Mouse (Mus musculus) liver, adult 2 months (tissue): ENCODE measurements around the gene Larp4b. TPM values are rescaled to one million over a fixed set of nuclear protein-coding genes. Genes with fewer than 3 reads are reported as not detected.
A peak's percentile ranks its signal among the peaks of the same experiment; 100 is the strongest.

Experiments
- DNase-seq: peaks from one replicate; pipeline ENCODE4 v3.0.0-alpha.2; 2011; ENCODE audit warnings: low read depth, low spot score; ENCODE audit errors: extremely low read depth
- H3K27ac ChIP-seq: fragments of 200-500 bp; replicated peaks from 2 replicates; pipeline ENCODE4 v1.5.1; 2012; ENCODE audit warnings: low read depth, mild to moderate bottlenecking, control low read depth, inconsistent platforms, low read length; ENCODE audit not compliant: insufficient read depth
- H3K27me3 ChIP-seq: fragments of 200-500 bp; 2 replicates; pipeline ENCODE4 v1.6.1; 2012; ENCODE audit warnings: mild to moderate bottlenecking, moderate library complexity, low read length, inconsistent platforms; ENCODE audit not compliant: control insufficient read depth, insufficient read depth
- H3K36me3 ChIP-seq: fragments of 200-500 bp; 2 replicates; pipeline ENCODE4 v1.6.1; 2012; ENCODE audit warnings: low read length, inconsistent platforms; ENCODE audit not compliant: control insufficient read depth, insufficient read depth
- H3K4me1 ChIP-seq: fragments of 200-500 bp; 2 replicates; pipeline ENCODE4 v1.6.1; 2011; ENCODE audit warnings: low read length; ENCODE audit not compliant: control insufficient read depth, insufficient read depth
- H3K4me3 ChIP-seq: fragments of 200-500 bp; 2 replicates; pipeline ENCODE4 v1.5.1; 2011; ENCODE audit warnings: low read depth, mild to moderate bottlenecking, control low read depth, low read length, moderate library complexity; ENCODE audit not compliant: insufficient read depth
- H3K79me2 ChIP-seq: fragments of 200-500 bp; 2 replicates; pipeline ENCODE4 v1.6.1; 2012; ENCODE audit warnings: inconsistent platforms, mild to moderate bottlenecking, low read length, moderate library complexity; ENCODE audit not compliant: control insufficient read depth, insufficient read depth
- H3K9ac ChIP-seq: fragments of 200-500 bp; 2 replicates; pipeline ENCODE4 v1.6.1; 2012; ENCODE audit warnings: low read depth, mild to moderate bottlenecking, control low read depth, inconsistent platforms, low read length
- CTCF ChIP-seq: fragments of 200-500 bp; IDR thresholded peaks from 2 replicates; pipeline ENCODE4 v1.5.1; 2011; ENCODE audit warnings: low read depth, low read length, control low read depth
- POLR2A ChIP-seq: fragments of 200-500 bp; IDR thresholded peaks from 2 replicates; pipeline ENCODE4 v1.6.1; 2011; ENCODE audit warnings: low read length, control low read depth; ENCODE audit not compliant: insufficient read depth; ENCODE audit errors: extremely low read depth
- WGBS: fragments of 180-500 bp; shearing (Covaris S2); methylation state at CpG from one replicate; pipeline ENCODE4 v1.1.7; 2018; 5-methylcytosine and 5-hydroxymethylcytosine counted together
- polyA plus RNA-seq: library from polyadenylated mRNA; depleted of rRNA; stranded (reverse); fragments of >200 nt; gene quantifications from 2 replicates; pipeline ENCODE4 v1.2.3, GENCODE M21; 2012
- total RNA-seq: library from RNA; depleted of rRNA; stranded (reverse); fragments of >200 nt; gene quantifications from 2 replicates; pipeline ENCODE4 v1.2.3, GENCODE M21; 2014

Larp4b gene
- total and polyA plus RNA-seq, 2 experiments: 20.4 to 34.2 TPM

- WGBS: 64% methylated on average over 22 of the region's 22 CpGs
- TF ChIP-seq CTCF (no peak), POLR2A (no peak)
Measured at GRCm38 (mm10) chr13:9187566-9188530, 94.2 kb downstream of the Larp4b start.

GRCm38 (mm10) chr13:9189481-9189880 is 95.8 kb downstream of the Larp4b start:
- no peaks in the 10 kb centered on the region; the same call in 1 of the 2 replicates for H3K4me1 ChIP-seq
- no peaks in the 10 kb centered on the region for H3K36me3 ChIP-seq
- no peak for DNase-seq
- H3K27me3 ChIP-seq: no peaks in the 10 kb centered on the region
- no peak overlapping the region for H3K4me3 ChIP-seq
- 72% methylated on average over 5 of the region's 5 CpGs for WGBS
- H3K27ac ChIP-seq: no peak overlapping the region
- no peak for TF ChIP-seq POLR2A
- TF ChIP-seq CTCF: no peak
- H3K9ac ChIP-seq: no peak overlapping the region
- no peaks in the 10 kb centered on the region for H3K79me2 ChIP-seq

More at GRCm38 (mm10) chr13:9187566-9188530, 94.2 kb downstream of the Larp4b start:
- Histone ChIP-seq H3K27me3 (no peaks in the 10 kb centered on the region), H3K4me3 (no peak overlapping the region), H3K4me1 (no peaks in the 10 kb centered on the region; the same call in 1 of the 2 replicates), H3K27ac (no peak overlapping the region), H3K79me2 (no peaks in the 10 kb centered on the region), H3K9ac (no peak overlapping the region), H3K36me3 (no peaks in the 10 kb centered on the region)
- no peak for DNase-seq

- DNase-seq: no peak
- 57% methylated on average over 15 of the region's 15 CpGs for WGBS
- TF ChIP-seq CTCF (no peak), POLR2A (no peak)
Measured at GRCm38 (mm10) chr13:9191172-9192140, 97.8 kb downstream of the Larp4b start.

GRCm38 (mm10) chr13:9192797-9193330 is 99.2 kb downstream of the Larp4b start:
- H3K27ac ChIP-seq: no peak overlapping the region
- no peak overlapping the region for H3K9ac ChIP-seq
- 79% methylated on average over 9 of the region's 9 CpGs for WGBS
- no peak for TF ChIP-seq POLR2A
- no peak for TF ChIP-seq CTCF
- no peaks in the 10 kb centered on the region for H3K79me2 ChIP-seq
- no peaks in the 10 kb centered on the region; the same call in 1 of the 2 replicates for H3K4me1 ChIP-seq
- H3K36me3 ChIP-seq: no peaks in the 10 kb centered on the region
- no peak overlapping the region for H3K4me3 ChIP-seq
- H3K27me3 ChIP-seq: no peaks in the 10 kb centered on the region
- no peak for DNase-seq

More at GRCm38 (mm10) chr13:9191172-9192140, 97.8 kb downstream of the Larp4b start:
- Histone ChIP-seq H3K9ac (no peak overlapping the region), H3K27me3 (no peaks in the 10 kb centered on the region), H3K4me3 (no peak overlapping the region), H3K27ac (no peak overlapping the region), H3K79me2 (no peaks in the 10 kb centered on the region), H3K36me3 (no peaks in the 10 kb centered on the region), H3K4me1 (no peaks in the 10 kb centered on the region; the same call in 1 of the 2 replicates)

GRCm38 (mm10) chr13:9194656-9195055 is 101.0 kb downstream of the Larp4b start:
- Histone ChIP-seq H3K4me3 (no peak overlapping the region), H3K79me2 (no peaks in the 10 kb centered on the region), H3K36me3 (no peaks in the 10 kb centered on the region), H3K27me3 (no peaks in the 10 kb centered on the region), H3K9ac (no peak overlapping the region), H3K27ac (no peak overlapping the region), H3K4me1 (no peaks in the 10 kb centered on the region; the same call in 1 of the 2 replicates)
- DNase-seq: no peak
- TF ChIP-seq CTCF (peak; percentile 50; the same call in 1 of the 2 replicates), POLR2A (no peak)
- WGBS: 79% methylated on average over 4 of the region's 4 CpGs
